Mouse (Mus musculus) kidney, adult 9 months (tissue): Measurements from ENCODE around the gene Tomm40l.

Experiments
- DNase-seq: peaks from one replicate; pipeline ENCODE4 v3.0.0; 2022

Tomm40l gene

GRCm38 (mm10) chr1:171224857-171225256 lies 2.5 kb upstream of the Tomm40l start, which contains the start of gene Apoa2:
TSS of gene Apoa2 (plus strand) at chr1:171225054.
- peak; percentile 6 for DNase-seq

- DNase-seq = peak; percentile 66
Observed at GRCm38 (mm10) chr1:171223796-171224195, 1.5 kb upstream of the Tomm40l start.

GRCm38 (mm10) chr1:171223168-171223567 lies 854 bp upstream of the Tomm40l start:
- peak; percentile 34 for DNase-seq

GRCm38 (mm10) chr1:171221281-171222193 lies 777 bp downstream of the Tomm40l start:
- peak; percentile 38 for DNase-seq

- peak; percentile 89 for DNase-seq
Observed at GRCm38 (mm10) chr1:171220871-171221270, 1.4 kb downstream of the Tomm40l start.

GRCm38 (mm10) chr1:171216241-171216955 lies 5.9 kb downstream of the Tomm40l start:
- DNase-seq = no peak

- no peak for DNase-seq
Observed at GRCm38 (mm10) chr1:171213801-171214496, 8.4 kb downstream of the Tomm40l start, which contains the start of gene Nr1i3. TSS of gene Nr1i3 (plus strand) at chr1:171213970.

- DNase-seq = no peak
Observed at GRCm38 (mm10) chr1:171212854-171213253, 9.5 kb downstream of the Tomm40l start.

GRCm38 (mm10) chr1:171209409-171209808 lies 12.9 kb downstream of the Tomm40l start:
- no peak for DNase-seq

- no peak for DNase-seq
Observed at GRCm38 (mm10) chr1:171205704-171206493, 16.4 kb downstream of the Tomm40l start.

GRCm38 (mm10) chr1:171204249-171204644 lies 18.1 kb downstream of the Tomm40l start:
- DNase-seq = peak; percentile 53

GRCm38 (mm10) chr1:171203471-171204248 lies 18.7 kb downstream of the Tomm40l start:
- no peak for DNase-seq

- no peak for DNase-seq
Observed at GRCm38 (mm10) chr1:171200769-171201168, 21.5 kb downstream of the Tomm40l start.

- no peak for DNase-seq
Observed at GRCm38 (mm10) chr1:171199532-171199931, 22.8 kb downstream of the Tomm40l start.

- peak; percentile 50 for DNase-seq
Observed at GRCm38 (mm10) chr1:171195887-171196397, 26.4 kb downstream of the Tomm40l start, which contains the start of gene Pcp4l1. TSS of gene Pcp4l1 (minus strand) at chr1:171196268.

GRCm38 (mm10) chr1:171195046-171195822 lies 27.1 kb downstream of the Tomm40l start:
- DNase-seq = no peak

- no peak for DNase-seq
Observed at GRCm38 (mm10) chr1:171193911-171194830, 28.1 kb downstream of the Tomm40l start.

GRCm38 (mm10) chr1:171193093-171193840 lies 29.0 kb downstream of the Tomm40l start:
- DNase-seq = no peak
